Mouse (Mus musculus) myocyte (in vitro differentiated cells): ENCODE measurements around the gene Fstl1. TPM values are rescaled to one million over a fixed set of nuclear protein-coding genes. Genes with fewer than 3 reads are reported as not detected.

Source experiments
- H3K27me3 ChIP-seq: one replicate; pipeline ENCODE4 v1.6.1; 2011; ENCODE audit not compliant: control insufficient read depth, insufficient read depth, insufficient read length
- H3K36me3 ChIP-seq: one replicate; pipeline ENCODE4 v1.6.1; 2011; ENCODE audit not compliant: control insufficient read depth, insufficient read depth
- H3K4me2 ChIP-seq: one replicate; pipeline ENCODE4 v1.6.1; 2011; ENCODE audit warnings: low read depth, control low read depth
- H3K4me3 ChIP-seq: one replicate; pipeline ENCODE4 v1.5.1; 2011; ENCODE audit warnings: mild to moderate bottlenecking, control low read depth, moderate library complexity
- H3K79me2 ChIP-seq: one replicate; pipeline ENCODE4 v1.6.1; 2011; ENCODE audit not compliant: control insufficient read depth, insufficient read depth
- H3ac ChIP-seq: one replicate; pipeline ENCODE4 v1.6.1; 2011; ENCODE audit not compliant: control insufficient read depth, insufficient read length
- CEBPB ChIP-seq: IDR thresholded peaks from 2 replicates; pipeline ENCODE4 v1.6.1; 2011; ENCODE audit warnings: mild to moderate bottlenecking, moderate library complexity; ENCODE audit not compliant: poor library complexity, insufficient read depth, severe bottlenecking
- E2F4 ChIP-seq: IDR thresholded peaks from one replicate; pipeline ENCODE4 v1.6.1; 2011; ENCODE audit warnings: mild to moderate bottlenecking, control low read depth, moderate library complexity; ENCODE audit not compliant: insufficient read depth
- MAX ChIP-seq: IDR thresholded peaks from one replicate; pipeline ENCODE4 v1.6.1; 2011; ENCODE audit warnings: low read depth, mild to moderate bottlenecking, control low read depth
- MYOD1 ChIP-seq, 3 experiments: IDR thresholded peaks; one replicate each; pipeline ENCODE4 v1.6.1; 2011; ENCODE audit warnings: control low read depth in 2 of 3, low read depth in 2 of 3, mild to moderate bottlenecking in 2 of 3, moderate library complexity in 1 of 3; ENCODE audit not compliant: insufficient read length in 2 of 3, control insufficient read depth in 1 of 3
- MYOG ChIP-seq, 3 experiments: IDR thresholded peaks; one replicate each; pipeline ENCODE4 v1.6.1; 2011; ENCODE audit warnings: control low read depth in 2 of 3, low read depth in 2 of 3, mild to moderate bottlenecking in 2 of 3; ENCODE audit not compliant: insufficient read length in 2 of 3, control insufficient read depth in 1 of 3, insufficient read depth in 1 of 3
- POLR2A ChIP-seq: IDR thresholded peaks from one replicate; pipeline ENCODE4 v1.6.1; 2011; ENCODE audit warnings: low read depth, mild to moderate bottlenecking, control low read depth, moderate library complexity; ENCODE audit not compliant: insufficient read length
- POLR2AphosphoS2 ChIP-seq: IDR thresholded peaks from one replicate; pipeline ENCODE4 v1.6.1; 2011; ENCODE audit warnings: low read depth, control low read depth; ENCODE audit not compliant: insufficient read length
- REST ChIP-seq: IDR thresholded peaks from one replicate; pipeline ENCODE4 v1.6.1; 2011; ENCODE audit warnings: mild to moderate bottlenecking, control low read depth, moderate library complexity; ENCODE audit not compliant: insufficient read depth, insufficient read length
- SRF ChIP-seq: IDR thresholded peaks from one replicate; pipeline ENCODE4 v1.6.1; 2011; ENCODE audit warnings: low read depth; ENCODE audit not compliant: control insufficient read depth, insufficient read length
- TCF12 ChIP-seq: IDR thresholded peaks from one replicate; pipeline ENCODE4 v1.6.1; 2011; ENCODE audit warnings: mild to moderate bottlenecking, control low read depth; ENCODE audit not compliant: poor library complexity, insufficient read depth, severe bottlenecking
- TCF3 ChIP-seq: IDR thresholded peaks from one replicate; pipeline ENCODE4 v1.6.1; 2011; ENCODE audit warnings: low read depth, control low read depth; ENCODE audit not compliant: insufficient read length
- USF1 ChIP-seq: IDR thresholded peaks from one replicate; pipeline ENCODE4 v1.6.1; 2011; ENCODE audit warnings: low read depth, mild to moderate bottlenecking, control low read depth, moderate library complexity
- polyA plus RNA-seq: library from polyadenylated mRNA; unstranded; fragments of >200 nt; fragmentation: generic; extraction: Trizol; gene quantifications from one replicate; pipeline ENCODE4 v1.2.1, GENCODE M21; 2012; ENCODE audit warnings: missing spikeins

Fstl1 gene
- polyA plus RNA-seq, 1 experiment, result 134 TPM

DNA sequence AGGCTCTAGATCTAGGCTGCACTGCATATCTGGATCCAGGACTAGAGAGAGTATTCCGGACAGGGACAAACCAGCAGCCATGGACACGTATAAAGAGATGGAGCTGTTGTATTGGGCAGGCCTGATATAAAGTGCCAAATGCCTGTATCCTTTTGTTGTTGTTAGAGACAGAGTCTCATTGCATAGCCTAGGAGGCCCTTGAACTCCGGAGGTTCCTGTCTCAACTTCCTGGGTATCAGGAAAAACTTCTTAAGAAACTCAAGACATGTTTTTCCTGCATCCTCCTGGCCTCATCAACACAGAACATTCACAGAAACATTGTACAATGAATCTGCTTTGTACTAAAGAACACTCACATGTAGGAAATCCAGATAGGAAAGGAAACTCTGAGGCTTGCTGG lies 70.4 kb downstream of the Fstl1 start:
- Histone ChIP-seq H3K4me3 (no peak overlapping the region), H3K79me2 (no peaks in the 10 kb centered on the region), H3K36me3 (no peaks in the 10 kb centered on the region), H3K27me3 (no peaks in the 10 kb centered on the region), H3K4me2 (peak overlapping the region; percentile 8), H3ac (no peak overlapping the region)
- no peak for TF ChIP-seq CEBPB

DNA sequence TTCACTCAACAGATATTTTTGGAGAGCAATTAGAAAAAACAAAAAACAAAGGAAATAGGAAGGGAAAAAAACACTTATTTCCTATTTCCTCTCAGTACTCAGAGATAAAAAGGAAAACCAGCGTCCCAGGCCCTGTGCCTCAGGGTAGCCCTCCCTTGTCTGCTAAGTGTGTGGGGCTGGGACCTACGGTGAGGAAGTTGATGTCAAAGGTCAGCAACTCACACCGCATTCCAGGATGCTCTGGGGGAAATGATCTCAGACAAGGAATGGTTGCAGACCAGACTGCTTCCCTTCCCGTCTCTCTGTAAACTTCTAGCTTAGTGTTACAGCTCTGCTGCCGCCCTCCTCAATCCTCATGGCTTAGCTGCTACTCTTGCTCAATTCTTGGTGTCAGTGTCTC lies 74.7 kb downstream of the Fstl1 start:
- Histone ChIP-seq H3K4me2 (no peak overlapping the region), H3K36me3 (no peaks in the 10 kb centered on the region), H3K4me3 (no peak overlapping the region), H3K79me2 (no peaks in the 10 kb centered on the region), H3ac (no peak overlapping the region), H3K27me3 (no peaks in the 10 kb centered on the region)
- TF ChIP-seq POLR2A, result no peak
- TF ChIP-seq MYOD1 (IDR thresholded peaks at IDR 0.05; ENCODE audit: control insufficient read depth in 1 of 3, insufficient read length in 2 of 3, low read depth in 2 of 3), result no peak
- TF ChIP-seq MYOG (IDR thresholded peaks at IDR 0.05; ENCODE audit: control insufficient read depth in 1 of 3, insufficient read depth in 1 of 3, insufficient read length in 2 of 3, low read depth in 2 of 3), result no peak
- TF ChIP-seq USF1, result no peak
- no peak for TF ChIP-seq TCF12
- no peak for TF ChIP-seq TCF3
- TF ChIP-seq REST, result no peak

DNA sequence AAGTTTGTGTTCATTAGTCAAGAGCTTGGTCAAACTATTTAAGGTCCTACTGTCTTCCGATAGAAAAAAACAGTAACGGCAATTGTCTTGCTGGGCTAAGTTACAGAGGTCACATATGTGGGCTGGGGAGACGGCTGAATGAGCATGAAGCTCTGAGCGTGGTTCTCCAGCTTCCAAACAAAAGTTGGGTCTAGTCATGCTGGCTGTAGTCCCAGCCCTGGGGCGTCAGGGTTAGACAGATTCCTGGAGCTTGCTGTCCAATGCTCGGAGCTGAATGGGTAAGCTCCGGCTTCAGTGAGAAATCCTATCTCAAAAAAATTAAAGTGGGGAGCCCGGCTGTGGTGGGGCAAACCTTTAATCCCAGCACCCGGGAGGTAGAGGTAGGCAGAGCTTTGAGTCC lies 76.6 kb downstream of the Fstl1 start:
- TF ChIP-seq TCF3, result no peak
- no peak for TF ChIP-seq SRF
- no peak for TF ChIP-seq POLR2A
- TF ChIP-seq TCF12, result no peak
- no peak for TF ChIP-seq MAX
- no peak for TF ChIP-seq E2F4
- TF ChIP-seq REST, result no peak
- no peak for TF ChIP-seq MYOD1 (IDR thresholded peaks at IDR 0.05; ENCODE audit: control insufficient read depth in 1 of 3, insufficient read length in 2 of 3, low read depth in 2 of 3)
- no peak for TF ChIP-seq CEBPB
- TF ChIP-seq POLR2AphosphoS2, result no peak
- TF ChIP-seq USF1, result no peak
- TF ChIP-seq MYOG (IDR thresholded peaks at IDR 0.05; ENCODE audit: control insufficient read depth in 1 of 3, insufficient read depth in 1 of 3, insufficient read length in 2 of 3, low read depth in 2 of 3), result no peak
- H3K4me3 ChIP-seq, result no peak overlapping the region

DNA sequence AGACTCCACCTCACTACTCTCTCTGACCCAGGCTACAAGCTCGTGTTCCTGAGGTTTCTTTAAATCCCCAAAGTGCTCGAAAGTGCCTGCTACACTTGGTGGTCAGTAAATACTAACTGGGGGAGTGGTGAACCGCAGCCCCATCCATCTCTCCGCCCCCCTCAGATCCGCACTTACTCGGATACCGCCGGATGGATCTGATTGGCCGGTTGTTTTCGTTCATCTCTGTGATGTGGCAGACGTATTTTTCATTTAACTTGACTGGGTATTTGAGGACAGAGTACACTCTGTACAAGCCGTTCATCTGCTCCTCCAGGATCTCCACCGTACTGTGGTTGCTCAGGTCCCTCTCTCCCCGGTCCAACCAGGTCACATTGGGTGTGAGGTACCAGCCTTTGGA lies 77.4 kb downstream of the Fstl1 start:
- Histone ChIP-seq H3K4me3 (no peak overlapping the region), H3K27me3 (no peaks in the 10 kb centered on the region), H3K36me3 (no peaks in the 10 kb centered on the region), H3ac (no peak overlapping the region), H3K4me2 (no peak overlapping the region), H3K79me2 (no peaks in the 10 kb centered on the region)
- TF ChIP-seq USF1, result no peak

More for the DNA sequence above, 76.6 kb downstream of the Fstl1 start:
- Histone ChIP-seq H3K36me3 (no peaks in the 10 kb centered on the region), H3K27me3 (no peaks in the 10 kb centered on the region), H3K4me2 (no peak overlapping the region), H3ac (no peak overlapping the region), H3K79me2 (no peaks in the 10 kb centered on the region)

DNA sequence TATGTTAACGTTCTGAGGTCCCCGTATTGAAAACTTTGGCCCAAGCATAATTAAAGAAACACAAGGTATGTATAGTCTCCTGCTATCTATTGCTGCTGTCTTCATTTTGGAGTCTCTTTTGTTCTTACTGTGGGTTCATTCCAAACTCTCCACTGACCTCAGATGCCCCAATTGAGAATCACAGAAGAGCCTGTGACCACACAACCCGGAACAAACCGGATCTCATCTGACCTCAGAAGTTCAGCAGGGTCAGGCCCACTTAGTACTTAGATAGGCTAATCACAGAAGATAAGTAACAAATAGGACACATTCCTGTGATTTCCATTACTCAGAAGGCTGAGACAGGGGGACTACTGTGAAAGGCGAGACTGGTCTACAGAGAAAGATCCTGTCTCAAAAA lies 77.9 kb downstream of the Fstl1 start:
- Histone ChIP-seq H3K27me3 (no peaks in the 10 kb centered on the region), H3K4me3 (no peak overlapping the region), H3ac (no peak overlapping the region), H3K4me2 (no peak overlapping the region), H3K79me2 (no peaks in the 10 kb centered on the region), H3K36me3 (no peaks in the 10 kb centered on the region)
- TF ChIP-seq CEBPB, result no peak
- TF ChIP-seq E2F4, result no peak
- no peak for TF ChIP-seq POLR2A
- TF ChIP-seq USF1, result no peak
- TF ChIP-seq POLR2AphosphoS2, result no peak
- TF ChIP-seq REST, result no peak
- no peak for TF ChIP-seq MAX
- no peak for TF ChIP-seq MYOG (IDR thresholded peaks at IDR 0.05; ENCODE audit: control insufficient read depth in 1 of 3, insufficient read depth in 1 of 3, insufficient read length in 2 of 3, low read depth in 2 of 3)
- TF ChIP-seq SRF, result no peak
- TF ChIP-seq MYOD1 (IDR thresholded peaks at IDR 0.05; ENCODE audit: control insufficient read depth in 1 of 3, insufficient read length in 2 of 3, low read depth in 2 of 3), result no peak
- no peak for TF ChIP-seq TCF12

- no peak for TF ChIP-seq MYOD1 (IDR thresholded peaks at IDR 0.05; ENCODE audit: control insufficient read depth in 1 of 3, insufficient read length in 2 of 3, low read depth in 2 of 3)
- TF ChIP-seq E2F4, result no peak
- TF ChIP-seq POLR2A, result no peak
- no peak for TF ChIP-seq TCF3
- TF ChIP-seq CEBPB, result no peak
- no peak for TF ChIP-seq USF1
- no peak for TF ChIP-seq SRF
- no peak for TF ChIP-seq TCF12
- no peak for TF ChIP-seq POLR2AphosphoS2
- no peak for TF ChIP-seq MAX
- no peak for TF ChIP-seq REST
- TF ChIP-seq MYOG (IDR thresholded peaks at IDR 0.05; ENCODE audit: control insufficient read depth in 1 of 3, insufficient read depth in 1 of 3, insufficient read length in 2 of 3, low read depth in 2 of 3), result no peak
- Histone ChIP-seq H3K4me2 (no peak overlapping the region), H3K27me3 (no peaks in the 10 kb centered on the region), H3K4me3 (no peak overlapping the region), H3K36me3 (no peaks in the 10 kb centered on the region), H3K79me2 (no peaks in the 10 kb centered on the region), H3ac (no peak overlapping the region)
Observed at GRCm38 (mm10) chr16:37855583-37855982, 78.9 kb downstream of the Fstl1 start.
